Mouse (Mus musculus) heart, embryonic 12.5 days (tissue): ENCODE data around the gene Pcdh10. TPM values are rescaled to one million over a fixed set of nuclear protein-coding genes. Genes with fewer than 3 reads are reported as not detected.

Source experiments
- ATAC-seq: fragments of 200-750 bp; cut with Nextera tagmentation; 2 replicates; pipeline ENCODE4 v1.8.0; 2017; ENCODE audit warnings: moderate TSS enrichment, moderate library complexity; ENCODE audit not compliant: insufficient number of reproducible peaks, low FRiP score
- H3K27ac ChIP-seq: fragments of 300-500 bp; sonication (generic); 2 replicates; pipeline ENCODE4 v1.5.1; 2016; ENCODE audit warnings: mild to moderate bottlenecking, moderate library complexity; ENCODE audit not compliant: poor library complexity, severe bottlenecking
- H3K27me3 ChIP-seq: fragments of 300-500 bp; sonication (generic); replicated peaks from 2 replicates; pipeline ENCODE4 v1.6.1; 2016; ENCODE audit warnings: mild to moderate bottlenecking, moderate library complexity
- H3K36me3 ChIP-seq: fragments of 300-500 bp; sonication (generic); 2 replicates; pipeline ENCODE4 v1.6.1; 2016; ENCODE audit warnings: mild to moderate bottlenecking, moderate library complexity
- H3K4me1 ChIP-seq: fragments of 300-500 bp; sonication (generic); replicated peaks from 2 replicates; pipeline ENCODE4 v1.6.1; 2016; ENCODE audit warnings: mild to moderate bottlenecking
- H3K4me2 ChIP-seq: fragments of 300-500 bp; sonication (generic); 2 replicates; pipeline ENCODE4 v1.6.1; 2016; ENCODE audit warnings: mild to moderate bottlenecking, moderate library complexity
- H3K4me3 ChIP-seq: fragments of 300-500 bp; sonication (generic); 2 replicates; pipeline ENCODE4 v1.5.1; 2016; ENCODE audit warnings: mild to moderate bottlenecking
- H3K9ac ChIP-seq: fragments of 300-500 bp; sonication (generic); 2 replicates; pipeline ENCODE4 v1.6.1; 2016; ENCODE audit warnings: mild to moderate bottlenecking, moderate library complexity
- H3K9me3 ChIP-seq: fragments of 300-500 bp; sonication (generic); replicated peaks from 2 replicates; pipeline ENCODE4 v1.6.1; 2016; ENCODE audit warnings: mild to moderate bottlenecking, moderate library complexity
- WGBS: fragments of 180-500 bp; shearing (Covaris S2); methylation state at CpG from one replicate; pipeline ENCODE4 v1.1.7; 2016; 5-methylcytosine and 5-hydroxymethylcytosine counted together
- polyA plus RNA-seq: library from polyadenylated mRNA; unstranded; fragments of >200 nt; fragmentation: Nextera tagmentation; extraction: Ambion mirVana; gene quantifications from 2 replicates; pipeline ENCODE4 v1.2.1, GENCODE M21; 2016

Gene Pcdh10
- 0.24 and 0.31 TPM in 2 replicates for polyA plus RNA-seq

DNA sequence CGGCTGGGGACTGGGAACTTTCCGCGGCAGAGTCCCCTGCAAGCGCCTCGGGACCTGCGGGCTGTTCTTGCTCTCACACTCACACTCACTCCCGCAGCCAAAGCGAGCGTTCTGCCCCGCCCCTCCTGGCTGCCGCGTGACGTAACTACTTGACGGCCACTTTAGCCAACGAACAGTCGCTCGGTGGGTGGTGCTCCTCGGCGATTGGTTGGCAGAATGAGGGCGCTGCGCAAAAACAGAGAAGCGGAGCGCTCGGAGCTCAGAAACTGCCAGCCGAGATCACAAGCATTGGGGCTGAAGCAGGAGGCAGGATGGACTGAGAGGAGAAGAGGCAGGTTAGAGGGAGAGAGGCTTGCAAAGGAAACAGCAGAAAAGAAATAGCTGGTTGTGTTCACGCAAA is at the start of gene Pcdh10:
TSS of gene Pcdh10 (plus strand) at position 254 of the 400 bp plus-strand sequence.
- ATAC-seq: peak; percentile 89
- Histone ChIP-seq H3K4me2 (peak within 1 kb of the TSS; percentile 98), H3K27me3 (peaks cover 43% of the 10 kb centered on the region), H3K27ac (no peak within 1 kb of the TSS), H3K4me1 (peaks cover 26% of the 10 kb centered on the region), H3K36me3 (no peaks in the 10 kb centered on the region), H3K9ac (peak within 1 kb of the TSS; percentile 62; the same call in 1 of the 2 replicates), H3K4me3 (peak within 1 kb of the TSS; percentile 60), H3K9me3 (no peaks in the 10 kb centered on the region)
- under 1% methylated on average over 26 of the region's 26 CpGs for WGBS

GRCm38 (mm10) chr3:45355919-45356318 is 22.3 kb upstream of the Pcdh10 start:
- 81% methylated on average over 1 of the region's 1 CpGs for WGBS
- H3K27ac ChIP-seq: no peak overlapping the region
- H3K9me3 ChIP-seq: no peaks in the 10 kb centered on the region
- H3K9ac ChIP-seq: no peak overlapping the region
- no peak overlapping the region for H3K4me3 ChIP-seq
- ATAC-seq: no peak
- H3K27me3 ChIP-seq: no peaks in the 10 kb centered on the region
- no peak overlapping the region for H3K4me2 ChIP-seq
- H3K36me3 ChIP-seq: no peaks in the 10 kb centered on the region
- H3K4me1 ChIP-seq: no peaks in the 10 kb centered on the region

- 39% methylated on average over 1 of the region's 1 CpGs for WGBS
- H3K27ac ChIP-seq: no peak overlapping the region
- H3K4me3 ChIP-seq: no peak overlapping the region
- no peak overlapping the region for H3K9ac ChIP-seq
- H3K4me2 ChIP-seq: no peak overlapping the region
- no peaks in the 10 kb centered on the region for H3K36me3 ChIP-seq
- no peak for ATAC-seq
- no peaks in the 10 kb centered on the region for H3K4me1 ChIP-seq
- no peaks in the 10 kb centered on the region for H3K27me3 ChIP-seq
- no peaks in the 10 kb centered on the region for H3K9me3 ChIP-seq
Observed at GRCm38 (mm10) chr3:45368952-45369351, 9.2 kb upstream of the Pcdh10 start.

GRCm38 (mm10) chr3:45375761-45376500 is 2.3 kb upstream of the Pcdh10 start:
- Histone ChIP-seq H3K4me1 (peaks cover 23% of the 10 kb centered on the region), H3K4me3 (peak overlapping the region; percentile 60), H3K9ac (peak overlapping the region; percentile 62; the same call in 1 of the 2 replicates), H3K9me3 (no peaks in the 10 kb centered on the region), H3K27ac (no peak overlapping the region), H3K36me3 (no peaks in the 10 kb centered on the region), H3K4me2 (peak overlapping the region; percentile 98), H3K27me3 (peaks cover 31% of the 10 kb centered on the region)
- no peak for ATAC-seq
- under 1% methylated on average over 27 of the region's 27 CpGs for WGBS

DNA sequence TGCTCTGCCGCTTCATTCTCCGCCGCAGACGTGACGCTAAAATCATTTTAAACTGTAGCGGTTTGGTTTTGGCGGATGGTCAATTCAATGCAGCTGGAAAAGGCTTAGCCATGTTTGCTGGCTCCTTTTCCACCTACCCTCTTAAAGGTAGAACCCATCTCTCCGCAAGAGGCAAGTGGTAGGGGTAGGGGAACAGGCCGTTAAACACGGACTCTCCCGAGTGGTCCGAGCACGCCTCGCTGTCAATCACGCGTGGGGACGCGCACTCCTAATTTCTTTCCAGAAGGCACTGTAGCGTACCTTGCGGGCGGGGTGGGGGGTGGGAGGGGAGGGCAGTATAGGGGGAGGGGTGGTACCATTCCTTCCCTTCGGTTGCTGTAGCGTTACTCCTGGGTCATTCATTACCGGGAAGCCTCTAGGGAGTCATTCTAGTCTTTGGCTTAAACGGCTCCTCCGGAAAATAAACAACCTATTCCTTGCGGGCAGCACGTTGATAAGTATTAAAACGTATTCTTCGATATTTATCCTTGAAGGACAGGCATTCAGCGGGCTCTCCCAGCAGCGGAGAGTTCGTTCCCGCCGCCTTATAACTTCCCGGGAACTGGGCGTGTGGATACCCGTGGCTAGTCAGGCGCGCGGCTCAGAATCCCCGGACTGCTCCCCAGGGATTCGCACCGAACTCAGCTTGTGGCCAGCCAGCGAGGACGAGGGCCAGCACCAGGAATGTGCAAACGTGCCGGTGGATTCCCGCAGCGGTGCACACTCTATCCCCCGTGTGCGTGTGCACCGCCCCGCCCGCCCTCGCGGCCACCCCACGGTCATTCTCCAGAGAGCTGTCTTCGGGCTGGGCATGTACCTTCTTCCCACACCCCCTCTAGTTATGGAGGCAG is 1.5 kb upstream of the Pcdh10 start:
- no peak; the same call in 1 of the 2 replicates for ATAC-seq
- under 1% methylated on average over 59 of the region's 59 CpGs for WGBS

GRCm38 (mm10) chr3:45377391-45377998 is 703 bp upstream of the Pcdh10 start:
- no peaks in the 10 kb centered on the region for H3K9me3 ChIP-seq
- H3K4me2 ChIP-seq: peak overlapping the region; percentile 98
- ATAC-seq: no peak; the same call in 1 of the 2 replicates
- peaks cover 26% of the 10 kb centered on the region for H3K4me1 ChIP-seq
- no peak overlapping the region for H3K27ac ChIP-seq
- peak overlapping the region; percentile 62; the same call in 1 of the 2 replicates for H3K9ac ChIP-seq
- H3K36me3 ChIP-seq: no peaks in the 10 kb centered on the region
- H3K4me3 ChIP-seq: peak overlapping the region; percentile 60
- under 1% methylated on average over 26 of the region's 26 CpGs for WGBS
- peaks cover 43% of the 10 kb centered on the region for H3K27me3 ChIP-seq

More for the DNA sequence above, 1.5 kb upstream of the Pcdh10 start:
- no peaks in the 10 kb centered on the region for H3K36me3 ChIP-seq
- H3K9ac ChIP-seq: peak overlapping the region; percentile 62
- H3K27ac ChIP-seq: no peak overlapping the region
- H3K4me3 ChIP-seq: peak overlapping the region; percentile 60
- H3K9me3 ChIP-seq: no peaks in the 10 kb centered on the region
- peaks cover 39% of the 10 kb centered on the region for H3K27me3 ChIP-seq
- peaks cover 26% of the 10 kb centered on the region for H3K4me1 ChIP-seq
- peak overlapping the region; percentile 98 for H3K4me2 ChIP-seq

DNA sequence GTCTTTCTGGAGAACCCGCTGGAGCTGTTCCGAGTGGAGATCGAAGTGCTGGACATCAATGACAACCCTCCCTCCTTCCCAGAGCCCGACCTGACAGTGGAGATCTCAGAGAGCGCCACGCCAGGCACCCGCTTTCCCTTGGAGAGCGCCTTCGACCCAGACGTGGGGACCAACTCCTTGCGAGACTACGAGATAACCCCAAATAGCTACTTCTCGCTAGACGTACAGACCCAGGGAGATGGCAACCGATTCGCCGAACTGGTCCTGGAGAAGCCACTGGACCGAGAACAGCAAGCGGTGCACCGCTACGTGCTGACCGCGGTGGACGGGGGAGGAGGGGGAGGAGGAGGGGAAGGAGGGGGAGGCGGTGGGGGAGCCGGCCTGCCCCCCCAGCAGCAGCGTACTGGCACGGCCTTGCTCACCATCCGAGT is 1.4 kb downstream of the Pcdh10 start:
- peak overlapping the region; percentile 60 for H3K4me3 ChIP-seq

GRCm38 (mm10) chr3:45379972-45380761 is 2.0 kb downstream of the Pcdh10 start:
- Histone ChIP-seq H3K4me2 (peak overlapping the region; percentile 98), H3K4me3 (peak overlapping the region; percentile 60), H3K9me3 (no peaks in the 10 kb centered on the region), H3K4me1 (peaks cover 26% of the 10 kb centered on the region), H3K27ac (no peak overlapping the region), H3K36me3 (no peaks in the 10 kb centered on the region), H3K27me3 (peaks cover 41% of the 10 kb centered on the region), H3K9ac (peak overlapping the region; percentile 15; the same call in 1 of the 2 replicates)
- ATAC-seq: 0 out of 2 replicates have a peak, but pooled peaks have one; percentile 22
- under 1% methylated on average over 55 of the region's 55 CpGs for WGBS

More for the DNA sequence above, 1.4 kb downstream of the Pcdh10 start:
- Histone ChIP-seq H3K27me3 (peaks cover 43% of the 10 kb centered on the region), H3K4me2 (peak overlapping the region; percentile 98), H3K9me3 (no peaks in the 10 kb centered on the region), H3K9ac (peak overlapping the region; percentile 15; the same call in 1 of the 2 replicates), H3K27ac (no peak overlapping the region), H3K36me3 (no peaks in the 10 kb centered on the region), H3K4me1 (peaks cover 26% of the 10 kb centered on the region)
- ATAC-seq: no peak
- under 1% methylated on average over 22 of the region's 29 CpGs for WGBS

- H3K9ac ChIP-seq: peak overlapping the region; percentile 61; the same call in 1 of the 2 replicates
- under 1% methylated on average over 80 of the region's 82 CpGs for WGBS
Observed at GRCm38 (mm10) chr3:45380811-45381761, 2.9 kb downstream of the Pcdh10 start.

More at GRCm38 (mm10) chr3:45380811-45381761, 2.9 kb downstream of the Pcdh10 start:
- Histone ChIP-seq H3K4me2 (peak overlapping the region; percentile 98), H3K9me3 (no peaks in the 10 kb centered on the region), H3K4me3 (peak overlapping the region; percentile 60), H3K36me3 (no peaks in the 10 kb centered on the region), H3K27me3 (peaks cover 36% of the 10 kb centered on the region), H3K27ac (no peak overlapping the region), H3K4me1 (peaks cover 26% of the 10 kb centered on the region)
- no peak for ATAC-seq
